Mouse (Mus musculus): ENCODE results near the gene Snap91. TPM values are rescaled to one million over a fixed set of nuclear protein-coding genes. Genes with fewer than 3 reads are reported as not detected.

The Snap91 gene
- 0.18 and 0.20 TPM in 2 replicates for polyA plus RNA-seq (2012; rRNA removed)

DNA sequence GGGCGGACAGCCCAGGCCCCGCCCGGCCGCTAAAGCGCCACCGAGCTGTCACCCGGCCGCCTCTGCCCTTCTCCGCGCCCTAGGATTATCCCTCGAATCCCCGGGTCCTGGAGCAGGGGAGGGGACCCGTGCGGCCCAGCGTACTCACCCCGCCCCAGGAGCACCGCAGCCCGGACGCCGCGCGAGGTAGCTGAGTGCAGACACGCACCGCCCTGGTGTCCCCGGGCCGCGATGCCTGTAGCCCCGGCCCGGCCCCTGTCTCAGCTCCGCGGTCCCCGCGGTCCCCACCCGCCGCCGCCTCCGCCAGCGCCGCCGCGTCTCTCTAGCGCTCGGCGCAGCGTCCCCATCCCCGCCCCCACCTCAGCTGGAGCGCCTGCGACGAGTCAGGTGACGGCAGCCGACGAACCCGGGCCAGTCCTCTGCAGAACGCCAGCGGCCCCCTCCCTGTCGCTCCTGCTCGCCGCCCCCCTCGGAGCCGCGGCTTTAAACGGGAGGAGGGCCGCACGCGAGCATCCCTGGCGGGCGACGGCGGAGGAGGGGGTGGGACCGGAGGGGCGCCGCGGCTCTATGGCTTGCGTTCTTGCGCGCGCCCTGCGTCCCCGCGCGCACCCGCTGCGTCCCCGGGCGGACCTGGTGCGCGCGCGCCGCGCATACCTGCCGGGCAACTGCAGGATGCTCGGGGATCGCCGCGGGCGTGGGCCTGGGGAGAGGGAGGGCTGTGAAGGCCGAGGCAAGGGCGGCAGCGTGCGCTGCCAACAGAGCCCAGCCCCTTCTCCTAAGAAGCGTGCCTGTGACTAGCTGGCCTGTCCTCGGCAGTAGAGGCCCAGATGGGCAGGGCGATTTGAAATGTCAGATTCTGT is at the start of gene Snap91:
Gene Snap91 (minus strand): TSS at position 542 of the 860 bp plus-strand sequence.
- H3K4me1 ChIP-seq (ENCODE audit: control insufficient read depth, insufficient read depth, low read length): no peaks in the 10 kb centered on the region
- no peak for DNase-seq
- TF ChIP-seq POLR2A (IDR thresholded peaks at IDR 0.05; ENCODE audit: borderline replicate concordance, extremely low read depth, low read depth, low read length) (no peak), CTCF (IDR thresholded peaks at IDR 0.05; ENCODE audit: insufficient read depth, low read length) (no peak)
- H3K4me3 ChIP-seq (replicated peaks; ENCODE audit: extremely low read depth, low read depth, low read length): no peak within 1 kb of the TSS
- 1% methylated on average over 101 of the region's 104 CpGs for WGBS

DNA sequence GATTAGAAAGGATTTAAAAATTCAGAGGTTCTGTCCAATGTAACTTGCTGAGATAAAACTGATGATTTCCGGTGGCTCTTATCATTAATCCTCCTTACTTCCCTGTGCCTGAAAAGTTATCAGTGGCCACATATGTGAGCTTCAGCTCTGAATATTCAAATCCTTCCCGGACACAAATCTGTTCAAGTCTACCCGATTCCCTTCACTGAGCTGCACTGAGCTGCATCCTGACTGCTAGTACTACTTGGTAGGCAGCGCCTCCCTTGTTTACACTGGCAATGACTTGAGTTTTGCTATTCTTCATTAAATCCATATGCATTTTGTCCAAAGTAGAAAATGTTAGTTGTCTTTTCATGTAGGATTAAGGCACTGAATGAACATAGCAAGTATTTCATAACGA is 46.1 kb upstream of the Snap91 start:
- H3K4me1 ChIP-seq (ENCODE audit: control insufficient read depth, insufficient read depth, low read length): no peaks in the 10 kb centered on the region
- 77% methylated on average over 5 of the region's 5 CpGs for WGBS
- no peak overlapping the region for H3K4me3 ChIP-seq (replicated peaks; ENCODE audit: extremely low read depth, low read depth, low read length)
- TF ChIP-seq CTCF (IDR thresholded peaks at IDR 0.05; ENCODE audit: insufficient read depth, low read length): no peak
- no peak for TF ChIP-seq POLR2A (IDR thresholded peaks at IDR 0.05; ENCODE audit: borderline replicate concordance, extremely low read depth, low read depth, low read length)
- DNase-seq: no peak

DNA sequence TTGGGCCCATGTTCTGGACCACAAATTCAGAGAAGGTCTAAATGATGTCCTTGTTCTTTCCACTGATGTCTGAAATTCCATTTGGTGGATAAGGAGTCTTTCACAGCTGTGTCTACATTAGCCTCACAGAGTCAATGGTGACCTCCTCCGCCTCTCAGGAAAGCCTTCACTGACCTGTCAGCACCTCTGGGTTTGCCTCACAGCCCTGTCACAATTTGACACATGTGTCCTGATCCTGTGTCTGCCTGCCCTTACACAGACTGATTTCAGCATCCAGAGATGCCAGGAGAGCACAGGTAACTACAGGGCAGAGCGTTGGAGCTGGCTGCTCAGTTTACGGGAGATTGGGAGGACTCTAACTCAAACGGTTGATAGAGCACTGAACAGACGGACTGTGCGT is 45.2 kb upstream of the Snap91 start:
- no peak overlapping the region for H3K4me3 ChIP-seq (replicated peaks; ENCODE audit: extremely low read depth, low read depth, low read length)
- TF ChIP-seq CTCF (IDR thresholded peaks at IDR 0.05; ENCODE audit: insufficient read depth, low read length): no peak
- TF ChIP-seq POLR2A (IDR thresholded peaks at IDR 0.05; ENCODE audit: borderline replicate concordance, extremely low read depth, low read depth, low read length): no peak
- DNase-seq: no peak
- WGBS: 75% methylated on average over 6 of the region's 6 CpGs
- no peaks in the 10 kb centered on the region for H3K4me1 ChIP-seq (ENCODE audit: control insufficient read depth, insufficient read depth, low read length)

DNA sequence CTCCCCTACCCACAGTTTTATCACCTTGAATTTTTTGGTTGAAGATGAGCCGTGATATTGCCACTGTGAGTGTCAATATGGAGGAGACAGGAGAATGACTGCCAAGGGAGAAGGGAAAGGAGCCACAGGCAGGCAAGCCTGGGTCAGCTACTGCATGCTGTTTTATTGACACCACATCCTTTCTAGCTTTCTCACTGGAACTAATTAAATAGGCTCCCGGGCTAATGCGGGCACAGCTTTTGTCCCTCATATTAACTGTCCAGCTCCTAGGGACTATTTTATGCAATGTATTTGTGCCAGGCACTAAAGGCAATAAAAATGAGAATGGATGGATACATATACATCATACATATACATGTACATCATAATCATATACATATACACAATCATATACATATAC is 42.0 kb upstream of the Snap91 start:
- DNase-seq: no peak
- WGBS: 83% methylated on average over 3 of the region's 3 CpGs
- H3K4me1 ChIP-seq (ENCODE audit: control insufficient read depth, insufficient read depth, low read length): no peaks in the 10 kb centered on the region
- TF ChIP-seq CTCF (IDR thresholded peaks at IDR 0.05; ENCODE audit: insufficient read depth, low read length) (no peak), POLR2A (IDR thresholded peaks at IDR 0.05; ENCODE audit: borderline replicate concordance, extremely low read depth, low read depth, low read length) (no peak)
- no peak overlapping the region for H3K4me3 ChIP-seq (replicated peaks; ENCODE audit: extremely low read depth, low read depth, low read length)

DNA sequence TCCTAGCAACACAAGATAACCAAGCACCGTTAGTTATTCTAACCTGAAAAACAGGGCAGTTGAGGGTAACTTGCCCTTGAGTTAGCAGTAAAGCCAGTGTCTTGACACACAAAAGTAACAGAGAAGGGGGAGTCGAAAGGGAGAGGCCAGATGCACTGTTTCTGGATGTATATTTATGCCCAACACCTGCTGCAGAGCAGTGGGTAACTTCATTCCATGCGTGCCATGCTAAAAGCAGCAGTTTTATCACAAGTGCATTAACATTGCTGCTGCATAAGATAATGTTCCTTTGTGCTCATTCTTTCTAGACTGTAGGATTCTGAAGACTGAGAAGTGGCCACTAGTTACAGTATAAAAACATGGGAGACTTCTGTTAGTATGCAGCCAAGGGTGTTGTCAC is 36.1 kb upstream of the Snap91 start:
- TF ChIP-seq POLR2A (IDR thresholded peaks at IDR 0.05; ENCODE audit: borderline replicate concordance, extremely low read depth, low read depth, low read length): no peak
- TF ChIP-seq CTCF (IDR thresholded peaks at IDR 0.05; ENCODE audit: insufficient read depth, low read length): no peak
- H3K4me1 ChIP-seq (ENCODE audit: control insufficient read depth, insufficient read depth, low read length): no peaks in the 10 kb centered on the region
- H3K4me3 ChIP-seq (replicated peaks; ENCODE audit: extremely low read depth, low read depth, low read length): no peak overlapping the region
- WGBS: 67% methylated on average over 3 of the region's 3 CpGs
- DNase-seq: no peak

DNA sequence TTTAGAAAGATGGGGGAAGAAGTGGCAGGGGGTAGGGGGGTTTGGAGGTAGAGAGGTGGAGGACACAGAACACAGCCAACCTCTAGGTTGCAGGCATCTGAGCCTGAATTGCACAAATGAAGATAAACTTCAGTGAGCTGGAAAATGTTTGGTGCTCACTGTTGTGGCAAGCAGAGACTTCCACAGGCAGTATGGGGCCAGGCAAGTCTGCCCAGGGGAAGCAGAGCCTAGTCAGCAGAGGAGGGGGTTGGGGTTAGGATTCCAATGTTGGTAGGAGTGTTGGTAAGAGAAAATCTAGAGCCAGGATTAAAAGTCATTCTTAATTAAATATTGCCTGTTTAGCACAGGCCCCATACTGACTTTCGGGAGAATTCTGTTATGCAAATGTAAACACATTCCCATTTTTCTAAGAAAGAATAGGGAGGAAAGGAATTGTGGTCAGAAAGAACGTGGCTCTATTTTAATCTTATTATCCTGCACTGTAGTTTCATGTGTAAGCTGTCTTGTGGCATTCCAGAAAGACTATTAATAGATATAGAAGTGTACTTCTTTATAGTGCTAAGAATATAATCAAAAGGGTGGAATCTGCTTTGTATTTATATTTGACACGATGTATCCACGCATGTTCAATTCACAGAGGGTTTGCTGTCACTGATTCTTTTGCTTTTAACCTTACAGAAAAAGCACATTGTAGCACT is 19.2 kb upstream of the Snap91 start:
- 47% methylated on average over 4 of the region's 4 CpGs for WGBS
- TF ChIP-seq CTCF (IDR thresholded peaks at IDR 0.05; ENCODE audit: insufficient read depth, low read length): no peak
- TF ChIP-seq POLR2A (IDR thresholded peaks at IDR 0.05; ENCODE audit: borderline replicate concordance, extremely low read depth, low read depth, low read length): no peak

DNA sequence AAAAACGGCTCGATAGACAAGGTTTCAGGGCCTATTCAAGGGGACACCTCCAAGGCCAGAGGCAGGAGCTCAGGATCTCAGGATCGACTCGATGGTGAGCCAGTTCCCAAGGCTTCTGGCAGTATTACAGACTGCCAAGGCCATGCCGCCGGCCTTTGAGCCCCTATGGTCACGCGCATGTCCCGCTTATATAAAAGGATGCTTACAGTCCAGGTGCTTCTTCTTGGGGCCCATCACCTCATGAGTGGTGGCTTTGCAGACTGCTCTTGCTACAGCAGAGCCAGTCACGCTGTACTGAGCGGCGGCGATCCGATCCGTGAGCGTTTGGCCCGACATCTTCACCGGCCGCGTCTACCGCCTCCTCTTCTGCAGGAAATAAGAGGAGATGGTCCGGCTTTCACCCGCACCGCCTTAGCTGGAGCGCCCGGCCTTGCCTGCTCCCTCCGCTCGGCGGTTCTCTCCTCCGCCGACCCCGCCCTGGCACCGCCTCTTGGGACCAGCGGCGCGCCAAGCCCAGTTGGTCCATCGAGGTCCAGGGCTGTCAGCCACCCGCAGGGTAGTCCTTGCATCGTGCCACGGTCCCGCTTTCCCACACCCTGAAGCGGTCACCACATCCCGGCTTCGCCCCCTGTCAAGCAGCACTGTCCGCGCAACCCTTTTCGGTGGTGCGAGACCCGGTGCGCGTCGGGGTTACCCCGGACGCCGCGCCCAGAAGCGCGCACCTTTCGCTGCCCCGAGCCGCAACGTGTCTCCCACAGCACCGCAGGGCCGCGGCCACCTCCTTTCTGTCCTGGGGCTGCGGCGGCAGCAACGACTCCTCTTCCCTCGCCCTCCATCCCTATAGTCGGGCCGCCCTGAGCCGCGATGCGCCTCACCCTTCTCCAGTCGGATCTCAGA is 990 bp downstream of the Snap91 start:
- TF ChIP-seq CTCF (IDR thresholded peaks at IDR 0.05; ENCODE audit: insufficient read depth, low read length) (no peak), POLR2A (IDR thresholded peaks at IDR 0.05; ENCODE audit: borderline replicate concordance, extremely low read depth, low read depth, low read length) (no peak)
- H3K4me1 ChIP-seq (ENCODE audit: control insufficient read depth, insufficient read depth, low read length): no peaks in the 10 kb centered on the region
- 1% methylated on average over 75 of the region's 75 CpGs for WGBS
- H3K4me3 ChIP-seq (replicated peaks; ENCODE audit: extremely low read depth, low read depth, low read length): no peak overlapping the region
- DNase-seq: no peak

More for the DNA sequence above, 19.2 kb upstream of the Snap91 start:
- Histone ChIP-seq H3K4me1 (ENCODE audit: control insufficient read depth, insufficient read depth, low read length) (no peaks in the 10 kb centered on the region), H3K4me3 (replicated peaks; ENCODE audit: extremely low read depth, low read depth, low read length) (no peak overlapping the region)
- DNase-seq: no peak

DNA sequence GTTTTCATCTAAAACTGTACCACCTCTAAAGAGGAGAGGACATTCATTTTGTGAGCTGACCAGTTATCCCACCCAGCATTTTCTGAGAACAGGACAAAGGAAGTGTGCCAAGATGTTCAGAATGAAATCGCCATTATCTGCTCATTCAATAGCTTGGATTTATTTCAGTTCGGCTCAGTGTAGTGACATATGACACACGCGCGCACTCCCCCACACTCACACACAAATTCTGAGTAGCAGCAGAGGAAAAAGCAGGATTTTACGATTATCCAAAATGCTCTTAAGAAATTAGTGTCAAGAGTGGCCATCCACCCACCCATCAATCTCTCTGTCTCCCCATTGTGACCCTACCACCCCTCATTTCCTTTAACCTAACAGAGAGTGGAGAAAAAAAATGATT is 1.7 kb downstream of the Snap91 start:
- 61% methylated on average over 6 of the region's 6 CpGs for WGBS
- H3K4me3 ChIP-seq (replicated peaks; ENCODE audit: extremely low read depth, low read depth, low read length): no peak overlapping the region
- no peak for TF ChIP-seq CTCF (IDR thresholded peaks at IDR 0.05; ENCODE audit: insufficient read depth, low read length)
- no peak for TF ChIP-seq POLR2A (IDR thresholded peaks at IDR 0.05; ENCODE audit: borderline replicate concordance, extremely low read depth, low read depth, low read length)

DNA sequence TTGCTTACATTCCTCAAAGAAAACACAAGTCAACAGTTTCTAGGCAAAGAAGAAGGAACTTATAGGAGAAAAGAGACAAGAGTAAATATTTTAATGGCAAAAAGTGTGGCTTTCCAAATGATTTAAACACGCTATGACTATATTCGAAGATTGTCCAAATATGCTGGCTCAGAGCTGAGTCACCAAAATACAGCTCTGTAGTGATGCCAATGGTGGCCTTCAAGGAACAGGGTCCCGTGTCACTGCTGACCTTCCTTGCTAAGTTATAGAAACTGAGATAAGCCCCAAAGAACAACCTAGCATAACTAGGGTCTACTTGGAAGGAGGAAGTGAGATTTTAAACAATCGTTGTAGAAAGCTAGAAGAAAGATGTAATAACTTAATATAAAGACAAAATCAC is 6.8 kb downstream of the Snap91 start:
- no peak overlapping the region for H3K4me3 ChIP-seq (replicated peaks; ENCODE audit: extremely low read depth, low read depth, low read length)
- DNase-seq: no peak
- 74% methylated on average over 4 of the region's 4 CpGs for WGBS
- no peaks in the 10 kb centered on the region for H3K4me1 ChIP-seq (ENCODE audit: control insufficient read depth, insufficient read depth, low read length)
- TF ChIP-seq POLR2A (IDR thresholded peaks at IDR 0.05; ENCODE audit: borderline replicate concordance, extremely low read depth, low read depth, low read length) (no peak), CTCF (IDR thresholded peaks at IDR 0.05; ENCODE audit: insufficient read depth, low read length) (no peak)

More for the DNA sequence above, 1.7 kb downstream of the Snap91 start:
- H3K4me1 ChIP-seq (ENCODE audit: control insufficient read depth, insufficient read depth, low read length): no peaks in the 10 kb centered on the region
- no peak for DNase-seq
